Mouse (Mus musculus) spleen, adult 2 months (tissue): ENCODE data around the gene Mmadhc. TPM values are rescaled to one million over a fixed set of nuclear protein-coding genes. Genes with fewer than 3 reads are reported as not detected.

Source experiments
- DNase-seq, 2 experiments: peaks; one replicate each; pipeline versions ENCODE4 v3.0.0 to v3.0.0-alpha.2; 2012 to 2021; ENCODE audit warnings: low spot score in 2 of 2, low read depth in 1 of 2
- H3K27ac ChIP-seq: fragments of 200-500 bp; 2 replicates; pipeline ENCODE4 v1.5.1; 2012; ENCODE audit warnings: low read length, inconsistent platforms; ENCODE audit not compliant: insufficient read depth
- H3K27me3 ChIP-seq: fragments of 200-500 bp; 2 replicates; pipeline ENCODE4 v1.6.1; 2012; ENCODE audit warnings: mild to moderate bottlenecking, moderate library complexity, low read length, inconsistent platforms; ENCODE audit not compliant: control insufficient read depth, insufficient read depth
- H3K36me3 ChIP-seq: fragments of 200-500 bp; 2 replicates; pipeline ENCODE4 v1.6.1; 2012; ENCODE audit warnings: mild to moderate bottlenecking, low read length, inconsistent platforms; ENCODE audit not compliant: control insufficient read depth, insufficient read depth
- H3K4me1 ChIP-seq: fragments of 200-500 bp; 2 replicates; pipeline ENCODE4 v1.6.1; 2011; ENCODE audit warnings: inconsistent platforms; ENCODE audit not compliant: control insufficient read depth, insufficient read depth, insufficient read length
- H3K4me3 ChIP-seq: fragments of 200-500 bp; 2 replicates; pipeline ENCODE4 v1.5.1; 2011; ENCODE audit warnings: mild to moderate bottlenecking, inconsistent platforms; ENCODE audit not compliant: insufficient read depth, insufficient read length; ENCODE audit errors: extremely low read depth
- CTCF ChIP-seq: fragments of 200-500 bp; IDR thresholded peaks from 2 replicates; pipeline ENCODE4 v1.5.1; 2011; ENCODE audit warnings: mild to moderate bottlenecking, inconsistent platforms; ENCODE audit not compliant: insufficient read depth, insufficient read length, insufficient replicate concordance; ENCODE audit errors: extremely low read depth
- POLR2A ChIP-seq: fragments of 200-500 bp; IDR thresholded peaks from 2 replicates; pipeline ENCODE4 v1.6.1; 2011; ENCODE audit warnings: low read depth, low read length, inconsistent platforms
- WGBS: fragments of 180-500 bp; shearing (Covaris S2); methylation state at CpG from one replicate; pipeline ENCODE4 v1.1.7; 2018; 5-methylcytosine and 5-hydroxymethylcytosine counted together
- polyA plus RNA-seq: library from polyadenylated mRNA; depleted of rRNA; stranded (reverse); fragments of >200 nt; gene quantifications from 2 replicates; pipeline ENCODE4 v1.2.3, GENCODE M21; 2012; rRNA removed

The Mmadhc gene
- polyA plus RNA-seq, 1 experiment = 18.5 TPM

GRCm38 (mm10) chr2:50265215-50265785, 31.3 kb downstream of the Mmadhc start:
- Histone ChIP-seq H3K4me1 (no peaks in the 10 kb centered on the region), H3K27me3 (no peaks in the 10 kb centered on the region), H3K4me3 (no peak overlapping the region), H3K36me3 (no peaks in the 10 kb centered on the region), H3K27ac (no peak overlapping the region)
- TF ChIP-seq CTCF = no peak
- TF ChIP-seq POLR2A = no peak
- 64% methylated on average over 2 of the region's 2 CpGs for WGBS
- no peak for DNase-seq

- no peaks in the 10 kb centered on the region for H3K27me3 ChIP-seq
- no peaks in the 10 kb centered on the region for H3K36me3 ChIP-seq
- no peaks in the 10 kb centered on the region for H3K4me1 ChIP-seq
- no peak overlapping the region for H3K4me3 ChIP-seq
- DNase-seq = no peak
- WGBS = 80% methylated on average over 6 of the region's 6 CpGs
- TF ChIP-seq CTCF = no peak
- TF ChIP-seq POLR2A = no peak
- H3K27ac ChIP-seq = no peak overlapping the region
Observed at GRCm38 (mm10) chr2:50264059-50264458, 32.5 kb downstream of the Mmadhc start.

GRCm38 (mm10) chr2:50254955-50255354, 41.6 kb downstream of the Mmadhc start:
- Histone ChIP-seq H3K36me3 (no peaks in the 10 kb centered on the region), H3K4me1 (no peaks in the 10 kb centered on the region), H3K27ac (no peak overlapping the region), H3K27me3 (no peaks in the 10 kb centered on the region; the same call in 1 of the 2 replicates), H3K4me3 (no peak overlapping the region)
- DNase-seq = no peak
- 85% methylated on average over 5 of the region's 5 CpGs for WGBS
- TF ChIP-seq CTCF (no peak), POLR2A (no peak)

- Histone ChIP-seq H3K36me3 (no peaks in the 10 kb centered on the region), H3K4me1 (no peaks in the 10 kb centered on the region), H3K4me3 (no peak overlapping the region), H3K27ac (no peak overlapping the region), H3K27me3 (no peaks in the 10 kb centered on the region; the same call in 1 of the 2 replicates)
- no peak for TF ChIP-seq CTCF
- TF ChIP-seq POLR2A = no peak
- WGBS = 75% methylated on average over 3 of the region's 3 CpGs
- DNase-seq = no peak
Observed at GRCm38 (mm10) chr2:50248551-50248950, 48.0 kb downstream of the Mmadhc start.

- Histone ChIP-seq H3K27me3 (no peaks in the 10 kb centered on the region), H3K4me1 (no peaks in the 10 kb centered on the region), H3K4me3 (no peak overlapping the region), H3K36me3 (no peaks in the 10 kb centered on the region), H3K27ac (no peak overlapping the region)
- TF ChIP-seq CTCF = no peak
- TF ChIP-seq POLR2A = no peak
- WGBS = 82% methylated on average over 8 of the region's 8 CpGs
- DNase-seq = no peak
Observed at GRCm38 (mm10) chr2:50233491-50233890, 63.1 kb downstream of the Mmadhc start.

Other genes with a start within 250 kb of the Mmadhc start
- 0.78 and 0.90 TPM in 2 replicates for gene Lypd6, start 230.4 kb downstream of the Mmadhc start, polyA plus RNA-seq